Mouse (Mus musculus) stomach, postnatal 0 days (tissue): ENCODE data around the gene Pds5a. TPM values are rescaled to one million over a fixed set of nuclear protein-coding genes. Genes with fewer than 3 reads are reported as not detected.
A peak's percentile ranks its signal among the peaks of the same experiment; 100 is the strongest.
"Not testable (repeated sequence)": the region's sequence is repeated elsewhere in the genome, so short reads cannot be mapped to it uniquely, and the experiment has no call there.

ENCODE experiments used
- ATAC-seq: fragments of 200-750 bp; cut with Nextera tagmentation; 2 replicates; pipeline ENCODE4 v1.8.0; 2017; ENCODE audit not compliant: low FRiP score, low TSS enrichment
- DNase-seq: peaks from one replicate; pipeline ENCODE4 v3.0.0-alpha.2; 2016; ENCODE audit warnings: low spot score
- H3K27ac ChIP-seq: fragments of 300-500 bp; sonication (generic); replicated peaks from 2 replicates; pipeline ENCODE4 v1.5.1; 2014; ENCODE audit warnings: mild to moderate bottlenecking, control low read depth
- H3K27me3 ChIP-seq: fragments of 300-500 bp; sonication (generic); 2 replicates; pipeline ENCODE4 v1.6.1; 2014; ENCODE audit warnings: low read length; ENCODE audit not compliant: control insufficient read depth, insufficient read depth
- H3K36me3 ChIP-seq: fragments of 300-500 bp; sonication (generic); 2 replicates; pipeline ENCODE4 v1.6.1; 2014; ENCODE audit warnings: low read length, mixed read lengths; ENCODE audit not compliant: control insufficient read depth, insufficient read depth
- H3K4me1 ChIP-seq: fragments of 300-500 bp; sonication (generic); replicated peaks from 2 replicates; pipeline ENCODE4 v1.6.1; 2014; ENCODE audit warnings: antibody characterized with exemption; ENCODE audit not compliant: control insufficient read depth, insufficient read depth
- H3K4me2 ChIP-seq: fragments of 300-500 bp; sonication (generic); replicated peaks from 2 replicates; pipeline ENCODE4 v1.6.1; 2014; ENCODE audit warnings: low read depth, mild to moderate bottlenecking, control low read depth, moderate library complexity
- H3K4me3 ChIP-seq: fragments of 300-500 bp; sonication (generic); 2 replicates; pipeline ENCODE4 v1.5.1; 2014; ENCODE audit warnings: low read depth, low read length, control low read depth
- H3K9ac ChIP-seq: fragments of 300-500 bp; sonication (generic); 2 replicates; pipeline ENCODE4 v1.6.1; 2014; ENCODE audit warnings: mild to moderate bottlenecking, low read length, control low read depth, mixed read lengths
- H3K9me3 ChIP-seq: fragments of 300-500 bp; sonication (generic); 2 replicates; pipeline ENCODE4 v1.6.1; 2016; ENCODE audit warnings: low read length; ENCODE audit not compliant: control insufficient read depth
- CTCF ChIP-seq: IDR thresholded peaks from 2 replicates; pipeline ENCODE4 v1.5.1; 2016; ENCODE audit warnings: antibody characterized with exemption, low read depth, mild to moderate bottlenecking, moderate library complexity
- EP300 ChIP-seq: optimal IDR thresholded peaks from 2 replicates; pipeline ENCODE3; 2016; ENCODE audit warnings: antibody characterized with exemption
- WGBS: fragments of 180-500 bp; shearing (Covaris S2); extraction: QIAGEN DNeasy Blood & Tissue Kit; methylation state at CpG from one replicate; pipeline ENCODE4 v1.1.7; 2014; 5-methylcytosine and 5-hydroxymethylcytosine counted together
- polyA plus RNA-seq: library from polyadenylated mRNA; unstranded; fragments of >200 nt; fragmentation: Nextera tagmentation; extraction: Ambion mirVana; gene quantifications from 2 replicates; pipeline ENCODE4 v1.2.1, GENCODE M21; 2015

Pds5a gene
- polyA plus RNA-seq, 1 experiment from 2014 or later, result 16.7 TPM

- ATAC-seq, result peak; percentile 89
- TF ChIP-seq CTCF (peak; percentile 78), EP300 (no peak)
- Histone ChIP-seq H3K4me1 (no peaks in the 10 kb centered on the region), H3K27ac (peak overlapping the region; percentile 95), H3K4me3 (peak overlapping the region; percentile 36), H3K9me3 (no peaks in the 10 kb centered on the region), H3K36me3 (no peaks in the 10 kb centered on the region), H3K9ac (peak overlapping the region; percentile 58), H3K27me3 (no peaks in the 10 kb centered on the region), H3K4me2 (peak overlapping the region; percentile 67)
- WGBS, result 1% methylated on average over 23 of the region's 23 CpGs
- peak; percentile 81 for DNase-seq
Observed at GRCm38 (mm10) chr5:65724311-65725054, 26.4 kb upstream of the Pds5a start.

DNA sequence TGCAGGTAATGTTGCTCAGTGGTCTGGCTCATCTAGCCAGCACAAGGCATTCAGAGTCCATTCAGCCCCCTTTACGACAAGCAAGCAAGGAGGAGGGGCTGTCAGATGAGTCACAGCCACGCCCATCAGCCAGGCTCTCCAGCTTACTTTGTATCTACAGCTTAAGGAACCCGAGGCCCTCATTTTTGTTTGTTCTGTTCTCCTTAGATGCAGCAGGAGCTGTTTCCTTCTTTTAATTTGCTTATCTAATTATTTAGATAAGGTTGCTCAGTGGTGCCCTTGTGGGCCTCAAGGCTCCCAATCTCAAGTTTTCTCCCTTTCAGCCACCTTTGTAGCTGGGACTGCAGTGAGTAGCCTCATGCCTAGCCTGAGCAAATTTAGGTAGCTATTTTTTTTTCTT, 20.3 kb upstream of the Pds5a start:
- Histone ChIP-seq H3K27ac (no peak overlapping the region), H3K27me3 (no peaks in the 10 kb centered on the region), H3K4me2 (no peak overlapping the region), H3K9ac (no peak overlapping the region), H3K4me1 (no peaks in the 10 kb centered on the region), H3K4me3 (no peak overlapping the region), H3K36me3 (no peaks in the 10 kb centered on the region), H3K9me3 (no peaks in the 10 kb centered on the region)
- DNase-seq (peak; percentile 78), ATAC-seq (peak; percentile 79)
- WGBS, result 15% methylated on average over 3 of the region's 3 CpGs
- no peak for TF ChIP-seq CTCF
- no peak for TF ChIP-seq EP300

- H3K4me3 ChIP-seq, H3K27ac ChIP-seq, ATAC-seq, H3K36me3 ChIP-seq, DNase-seq, H3K4me2 ChIP-seq, H3K27me3 ChIP-seq, H3K4me1 ChIP-seq, H3K9ac ChIP-seq, H3K9me3 ChIP-seq: not testable (repeated sequence)
- WGBS, result 96% methylated on average over 8 of the region's 8 CpGs
Observed at GRCm38 (mm10) chr5:65717903-65718211, 19.8 kb upstream of the Pds5a start.

DNA sequence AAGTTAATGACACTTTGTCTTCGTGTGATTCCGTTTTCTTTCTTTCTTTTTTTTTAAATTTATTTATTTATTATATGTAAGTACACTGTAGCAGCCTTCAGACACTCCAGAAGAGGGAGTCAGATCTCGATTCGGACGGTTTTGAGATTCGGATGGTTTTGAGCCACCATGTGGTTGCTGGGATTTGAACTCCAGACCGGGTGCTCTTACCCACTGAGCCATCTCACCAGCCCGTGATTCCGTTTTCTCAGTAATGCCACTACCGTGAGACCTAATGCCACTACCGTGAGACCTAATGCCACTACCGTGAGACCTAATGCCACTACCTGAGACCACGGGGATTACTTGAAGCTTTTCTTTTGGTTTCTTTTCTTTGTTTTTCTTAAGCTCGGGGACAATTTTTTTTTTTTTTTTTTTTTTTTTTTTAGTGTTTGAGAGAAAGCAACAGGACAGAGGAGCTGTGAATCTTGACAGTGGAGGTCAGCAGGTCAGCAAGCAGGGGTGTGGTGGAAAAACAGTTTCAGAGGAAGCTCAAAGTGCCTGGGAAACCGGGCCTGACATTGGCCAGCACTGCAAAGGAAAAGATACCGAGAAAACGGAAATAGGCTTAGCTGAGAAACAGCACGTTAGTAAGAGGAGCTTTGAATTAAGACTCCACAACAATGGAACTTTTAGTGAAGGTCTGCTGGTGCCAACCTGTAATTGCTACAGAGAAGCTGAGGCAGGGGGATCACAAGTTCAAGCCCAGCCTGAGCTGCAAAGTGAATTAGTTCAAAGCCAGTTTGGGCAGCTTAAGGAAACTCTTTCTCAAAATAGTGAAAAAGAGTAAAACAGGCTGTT, 19.2 kb upstream of the Pds5a start:
- H3K27me3 ChIP-seq, result no peaks in the 10 kb centered on the region
- TF ChIP-seq CTCF, result no peak
- TF ChIP-seq EP300, result no peak
- H3K4me2 ChIP-seq, result no peak overlapping the region
- WGBS, result 78% methylated on average over 18 of the region's 18 CpGs
- H3K9me3 ChIP-seq, result no peaks in the 10 kb centered on the region
- no peak overlapping the region for H3K9ac ChIP-seq
- H3K4me1 ChIP-seq, result no peaks in the 10 kb centered on the region
- H3K4me3 ChIP-seq, result no peak overlapping the region
- ATAC-seq (no peak), DNase-seq (no peak)
- no peaks in the 10 kb centered on the region for H3K36me3 ChIP-seq
- H3K27ac ChIP-seq, result no peak overlapping the region

GRCm38 (mm10) chr5:65715084-65715483, 17.0 kb upstream of the Pds5a start:
- H3K27ac ChIP-seq, result no peak overlapping the region
- H3K27me3 ChIP-seq, result no peaks in the 10 kb centered on the region
- 85% methylated on average over 6 of the region's 6 CpGs for WGBS
- H3K4me3 ChIP-seq, result no peak overlapping the region
- no peak overlapping the region for H3K4me2 ChIP-seq
- DNase-seq (no peak), ATAC-seq (no peak)
- H3K36me3 ChIP-seq, result no peaks in the 10 kb centered on the region
- no peaks in the 10 kb centered on the region for H3K9me3 ChIP-seq
- no peaks in the 10 kb centered on the region for H3K4me1 ChIP-seq
- TF ChIP-seq EP300 (no peak), CTCF (no peak)
- H3K9ac ChIP-seq, result no peak overlapping the region

DNA sequence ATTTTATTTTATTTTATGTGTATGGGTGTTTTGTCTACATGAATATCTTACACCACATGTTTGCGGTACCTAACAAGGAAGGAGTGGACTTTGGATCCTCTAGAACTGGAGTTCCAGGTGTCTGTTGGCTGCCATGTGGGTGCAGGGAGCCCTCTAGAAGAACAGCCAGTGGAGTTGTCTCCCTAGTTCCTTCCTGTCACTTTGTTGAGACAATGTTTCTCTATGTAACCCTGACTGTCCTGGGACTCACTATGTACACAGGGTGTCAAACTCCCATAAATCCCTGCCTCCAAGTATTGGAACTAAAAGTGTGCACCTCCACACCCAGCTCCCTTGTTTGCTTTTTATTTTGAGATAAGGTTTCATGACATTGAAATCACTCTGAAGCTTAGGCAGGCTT, 13.4 kb upstream of the Pds5a start:
- peak; percentile 58 for DNase-seq
- no peaks in the 10 kb centered on the region for H3K27me3 ChIP-seq
- no peak overlapping the region for H3K4me3 ChIP-seq
- no peaks in the 10 kb centered on the region for H3K36me3 ChIP-seq
- TF ChIP-seq CTCF, result no peak
- no peak for TF ChIP-seq EP300
- peak; percentile 85 for ATAC-seq
- H3K4me2 ChIP-seq, result no peak overlapping the region
- no peak overlapping the region for H3K9ac ChIP-seq
- H3K4me1 ChIP-seq, result no peaks in the 10 kb centered on the region
- 66% methylated on average over 1 of the region's 1 CpGs for WGBS
- H3K9me3 ChIP-seq, result no peaks in the 10 kb centered on the region
- peak overlapping the region; percentile 53; the same call in 1 of the 2 replicates for H3K27ac ChIP-seq
